Mouse (Mus musculus): ENCODE measurements at regions not wholly inside any gene's neighbourhood (a gene's known extent, or its start where the extent isn't known, plus 50 kb on each side); places are given as distances from the start of the nearest gene placed in this dataset.

GRCm38 (mm10) chr11:7296252-7296651, 82.5 kb upstream of the Igfbp3 start:
- no peaks in the 10 kb centered on the region for H3K27me3 ChIP-seq (ENCODE audit: control insufficient read depth, insufficient read depth, insufficient read length)
- H3K36me3 ChIP-seq (ENCODE audit: control insufficient read depth, insufficient read depth): no peaks in the 10 kb centered on the region
- no peaks in the 10 kb centered on the region for H3K79me2 ChIP-seq (ENCODE audit: control insufficient read depth, insufficient read depth)
- no peak overlapping the region for H3K4me2 ChIP-seq (ENCODE audit: low read depth)
- TF ChIP-seq MYOG (IDR thresholded peaks at IDR 0.05; ENCODE audit: control insufficient read depth in 1 of 3, insufficient read depth in 1 of 3, insufficient read length in 2 of 3, low read depth in 2 of 3) (no peak), MAX (IDR thresholded peaks at IDR 0.05; ENCODE audit: low read depth) (no peak), CEBPB (IDR thresholded peaks at IDR 0.05; ENCODE audit: insufficient read depth, poor library complexity, severe bottlenecking) (no peak), USF1 (IDR thresholded peaks at IDR 0.05; ENCODE audit: low read depth) (no peak), SRF (IDR thresholded peaks at IDR 0.05; ENCODE audit: control insufficient read depth, insufficient read length, low read depth) (no peak), E2F4 (IDR thresholded peaks at IDR 0.05; ENCODE audit: insufficient read depth) (no peak), TCF12 (IDR thresholded peaks at IDR 0.05; ENCODE audit: insufficient read depth, poor library complexity, severe bottlenecking) (no peak), TCF3 (IDR thresholded peaks at IDR 0.05; ENCODE audit: insufficient read length, low read depth) (no peak), POLR2AphosphoS2 (IDR thresholded peaks at IDR 0.05; ENCODE audit: insufficient read length, low read depth) (no peak), MYOD1 (IDR thresholded peaks at IDR 0.05; ENCODE audit: control insufficient read depth in 1 of 3, insufficient read length in 2 of 3, low read depth in 2 of 3) (no peak), POLR2A (IDR thresholded peaks at IDR 0.05; ENCODE audit: insufficient read length, low read depth) (no peak), REST (IDR thresholded peaks at IDR 0.05; ENCODE audit: insufficient read depth, insufficient read length) (no peak)
- H3ac ChIP-seq (ENCODE audit: control insufficient read depth, insufficient read length): no peak overlapping the region
- H3K4me3 ChIP-seq: no peak overlapping the region

- H3K4me3 ChIP-seq: no peak overlapping the region
- no peak overlapping the region for H3ac ChIP-seq (ENCODE audit: control insufficient read depth, insufficient read length)
- no peaks in the 10 kb centered on the region for H3K36me3 ChIP-seq (ENCODE audit: control insufficient read depth, insufficient read depth)
- TF ChIP-seq TCF3 (IDR thresholded peaks at IDR 0.05; ENCODE audit: insufficient read length, low read depth): no peak
- no peak for TF ChIP-seq MAX (IDR thresholded peaks at IDR 0.05; ENCODE audit: low read depth)
- no peak for TF ChIP-seq POLR2AphosphoS2 (IDR thresholded peaks at IDR 0.05; ENCODE audit: insufficient read length, low read depth)
- no peak for TF ChIP-seq CEBPB (IDR thresholded peaks at IDR 0.05; ENCODE audit: insufficient read depth, poor library complexity, severe bottlenecking)
- TF ChIP-seq POLR2A (IDR thresholded peaks at IDR 0.05; ENCODE audit: insufficient read length, low read depth): no peak
- TF ChIP-seq E2F4 (IDR thresholded peaks at IDR 0.05; ENCODE audit: insufficient read depth): no peak
- TF ChIP-seq MYOG (IDR thresholded peaks at IDR 0.05; ENCODE audit: control insufficient read depth in 1 of 3, insufficient read depth in 1 of 3, insufficient read length in 2 of 3, low read depth in 2 of 3): no peak
- TF ChIP-seq REST (IDR thresholded peaks at IDR 0.05; ENCODE audit: insufficient read depth, insufficient read length): no peak
- no peak for TF ChIP-seq SRF (IDR thresholded peaks at IDR 0.05; ENCODE audit: control insufficient read depth, insufficient read length, low read depth)
- no peak for TF ChIP-seq TCF12 (IDR thresholded peaks at IDR 0.05; ENCODE audit: insufficient read depth, poor library complexity, severe bottlenecking)
- no peak overlapping the region for H3K4me2 ChIP-seq (ENCODE audit: low read depth)
- H3K79me2 ChIP-seq (ENCODE audit: control insufficient read depth, insufficient read depth): no peaks in the 10 kb centered on the region
- H3K27me3 ChIP-seq (ENCODE audit: control insufficient read depth, insufficient read depth, insufficient read length): no peaks in the 10 kb centered on the region
These were observed 75.7 kb upstream of the Igfbp3 start for GRCm38 (mm10) chr11:7289242-7289938.

- Histone ChIP-seq H3K79me2 (ENCODE audit: control insufficient read depth, insufficient read depth) (no peaks in the 10 kb centered on the region), H3K4me3 (no peak overlapping the region), H3K4me2 (ENCODE audit: low read depth) (peak overlapping the region; percentile 20), H3K27me3 (ENCODE audit: control insufficient read depth, insufficient read depth, insufficient read length) (no peaks in the 10 kb centered on the region), H3K36me3 (ENCODE audit: control insufficient read depth, insufficient read depth) (no peaks in the 10 kb centered on the region), H3ac (ENCODE audit: control insufficient read depth, insufficient read length) (no peak overlapping the region)
- no peak for TF ChIP-seq CEBPB (IDR thresholded peaks at IDR 0.05; ENCODE audit: insufficient read depth, poor library complexity, severe bottlenecking)
- TF ChIP-seq MAX (IDR thresholded peaks at IDR 0.05; ENCODE audit: low read depth): no peak
- TF ChIP-seq MYOD1 (IDR thresholded peaks at IDR 0.05; ENCODE audit: control insufficient read depth in 1 of 3, insufficient read length in 2 of 3, low read depth in 2 of 3): no peak
- no peak for TF ChIP-seq TCF3 (IDR thresholded peaks at IDR 0.05; ENCODE audit: insufficient read length, low read depth)
- no peak for TF ChIP-seq USF1 (IDR thresholded peaks at IDR 0.05; ENCODE audit: low read depth)
- no peak for TF ChIP-seq TCF12 (IDR thresholded peaks at IDR 0.05; ENCODE audit: insufficient read depth, poor library complexity, severe bottlenecking)
- no peak for TF ChIP-seq POLR2A (IDR thresholded peaks at IDR 0.05; ENCODE audit: insufficient read length, low read depth)
- no peak for TF ChIP-seq REST (IDR thresholded peaks at IDR 0.05; ENCODE audit: insufficient read depth, insufficient read length)
- no peak for TF ChIP-seq POLR2AphosphoS2 (IDR thresholded peaks at IDR 0.05; ENCODE audit: insufficient read length, low read depth)
- no peak for TF ChIP-seq SRF (IDR thresholded peaks at IDR 0.05; ENCODE audit: control insufficient read depth, insufficient read length, low read depth)
- TF ChIP-seq E2F4 (IDR thresholded peaks at IDR 0.05; ENCODE audit: insufficient read depth): no peak
- TF ChIP-seq MYOG (IDR thresholded peaks at IDR 0.05; ENCODE audit: control insufficient read depth in 1 of 3, insufficient read depth in 1 of 3, insufficient read length in 2 of 3, low read depth in 2 of 3): no peak
These were observed 71.2 kb upstream of the Igfbp3 start for GRCm38 (mm10) chr11:7284836-7285490.

- Histone ChIP-seq H3K36me3 (ENCODE audit: control insufficient read depth, insufficient read depth) (no peaks in the 10 kb centered on the region), H3K4me3 (no peak overlapping the region), H3K27me3 (ENCODE audit: control insufficient read depth, insufficient read depth, insufficient read length) (no peaks in the 10 kb centered on the region), H3K4me2 (ENCODE audit: low read depth) (no peak overlapping the region), H3ac (ENCODE audit: control insufficient read depth, insufficient read length) (no peak overlapping the region), H3K79me2 (ENCODE audit: control insufficient read depth, insufficient read depth) (no peaks in the 10 kb centered on the region)
- TF ChIP-seq MYOD1 (IDR thresholded peaks at IDR 0.05; ENCODE audit: control insufficient read depth in 1 of 3, insufficient read length in 2 of 3, low read depth in 2 of 3): no peak
- no peak for TF ChIP-seq SRF (IDR thresholded peaks at IDR 0.05; ENCODE audit: control insufficient read depth, insufficient read length, low read depth)
- no peak for TF ChIP-seq POLR2AphosphoS2 (IDR thresholded peaks at IDR 0.05; ENCODE audit: insufficient read length, low read depth)
- no peak for TF ChIP-seq E2F4 (IDR thresholded peaks at IDR 0.05; ENCODE audit: insufficient read depth)
- TF ChIP-seq USF1 (IDR thresholded peaks at IDR 0.05; ENCODE audit: low read depth): no peak
- no peak for TF ChIP-seq CEBPB (IDR thresholded peaks at IDR 0.05; ENCODE audit: insufficient read depth, poor library complexity, severe bottlenecking)
- TF ChIP-seq MAX (IDR thresholded peaks at IDR 0.05; ENCODE audit: low read depth): no peak
- no peak for TF ChIP-seq MYOG (IDR thresholded peaks at IDR 0.05; ENCODE audit: control insufficient read depth in 1 of 3, insufficient read depth in 1 of 3, insufficient read length in 2 of 3, low read depth in 2 of 3)
- no peak for TF ChIP-seq TCF12 (IDR thresholded peaks at IDR 0.05; ENCODE audit: insufficient read depth, poor library complexity, severe bottlenecking)
- no peak for TF ChIP-seq TCF3 (IDR thresholded peaks at IDR 0.05; ENCODE audit: insufficient read length, low read depth)
These were observed 69.3 kb upstream of the Igfbp3 start for GRCm38 (mm10) chr11:7282981-7283380.
